Mouse (Mus musculus): ENCODE measurements around the gene Slbp.
A peak's percentile ranks its signal among the peaks of the same experiment; 100 is the strongest.

Gene Slbp

GRCm38 (mm10) chr5:33629301-33629987, 22.9 kb downstream of the Slbp start, which contains the start of the genes Fam53a and Gm9903:
Gene Fam53a, minus strand, starts transcription at chr5:33629635.
Gene Gm9903, plus strand, starts transcription at chr5:33629925.
- DNase-seq (ENCODE audit: low spot score): peak; percentile 97

DNA sequence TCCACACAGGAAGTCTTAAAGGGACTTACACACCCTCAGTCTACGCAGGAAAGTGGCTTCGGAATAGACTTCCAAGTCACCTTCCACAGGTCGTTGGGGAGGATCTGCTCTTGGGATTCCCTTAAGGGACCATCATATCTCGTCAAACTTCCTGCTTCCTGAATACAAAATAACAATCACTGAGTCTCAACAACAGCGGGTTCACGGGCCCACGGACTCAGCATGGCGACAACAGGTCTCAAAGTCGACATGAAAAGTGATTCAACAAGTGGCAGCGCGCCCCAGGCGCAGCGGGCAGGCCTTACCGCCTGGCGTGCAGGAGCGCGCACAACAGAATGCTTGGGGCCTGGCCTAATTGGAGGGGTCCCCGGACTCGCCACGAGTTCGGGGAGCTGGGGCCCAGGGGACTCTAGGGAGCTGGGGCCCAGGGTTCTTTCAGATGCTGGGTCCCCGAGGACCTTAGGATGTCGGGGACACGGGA, 23.5 kb downstream of the Slbp start:
- DNase-seq (ENCODE audit: low spot score): peak; percentile 68

DNA sequence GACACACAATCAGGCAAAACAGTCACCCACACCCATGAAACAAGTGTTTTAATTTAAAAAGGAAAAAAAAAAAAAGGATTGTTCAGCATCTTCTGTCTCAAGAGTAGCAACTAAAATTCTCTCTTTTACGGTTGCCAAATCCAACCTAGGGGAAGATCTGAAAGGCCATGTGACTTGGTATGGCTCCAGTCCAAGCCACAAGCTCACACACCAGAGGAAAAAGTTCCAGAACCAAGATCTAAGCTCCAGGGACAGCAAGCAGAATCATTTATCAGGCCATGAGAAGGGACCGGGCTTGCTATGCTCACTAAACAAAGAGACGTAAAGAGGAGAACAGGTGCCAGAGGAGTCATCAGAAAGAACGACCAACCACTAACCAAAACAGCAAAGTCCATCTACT, 24.4 kb downstream of the Slbp start:
- peak; percentile 9 for DNase-seq (ENCODE audit: low spot score)

DNA sequence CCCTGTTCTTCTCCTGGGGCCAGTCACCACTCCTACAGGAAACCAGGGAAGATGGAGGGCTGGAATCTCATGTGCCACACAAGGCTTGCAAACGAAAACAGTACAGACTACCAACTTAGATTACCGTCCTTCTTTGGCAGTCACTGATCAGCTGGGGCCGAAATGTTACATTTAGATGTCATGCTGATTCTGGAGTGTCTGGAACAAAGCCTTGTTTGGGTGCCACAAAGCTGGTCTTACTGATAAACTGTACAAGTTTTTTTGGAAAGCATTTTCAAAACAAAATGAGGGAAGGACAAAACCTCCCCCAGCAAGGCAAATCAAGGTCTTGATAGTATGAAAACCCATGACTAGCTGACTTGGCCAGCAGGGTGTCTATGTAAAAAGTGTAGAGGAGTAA, 28.6 kb downstream of the Slbp start:
- DNase-seq (ENCODE audit: low spot score): no peak

DNA sequence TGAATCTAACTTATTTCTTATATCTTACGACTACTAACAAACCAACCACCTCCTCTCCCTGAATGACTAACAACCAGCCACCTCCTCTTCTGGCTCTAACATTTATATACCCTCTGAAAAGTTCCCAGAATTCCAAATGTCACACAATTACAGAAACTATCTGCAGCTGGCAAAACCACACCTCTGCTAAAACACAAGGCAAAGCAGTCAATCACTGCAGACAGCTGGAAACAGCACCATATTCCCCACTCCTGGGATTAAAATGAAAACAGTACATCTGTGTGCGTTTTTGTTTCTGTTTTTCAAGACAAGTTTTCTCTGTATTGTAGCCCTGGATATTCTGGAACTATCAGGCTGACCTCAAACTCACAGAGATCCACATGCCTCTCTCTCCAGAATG, 29.7 kb downstream of the Slbp start:
- no peak for DNase-seq (ENCODE audit: low spot score)

- no peak for DNase-seq (ENCODE audit: low spot score)
Measured at GRCm38 (mm10) chr5:33614391-33614790, 38.0 kb downstream of the Slbp start.

DNA sequence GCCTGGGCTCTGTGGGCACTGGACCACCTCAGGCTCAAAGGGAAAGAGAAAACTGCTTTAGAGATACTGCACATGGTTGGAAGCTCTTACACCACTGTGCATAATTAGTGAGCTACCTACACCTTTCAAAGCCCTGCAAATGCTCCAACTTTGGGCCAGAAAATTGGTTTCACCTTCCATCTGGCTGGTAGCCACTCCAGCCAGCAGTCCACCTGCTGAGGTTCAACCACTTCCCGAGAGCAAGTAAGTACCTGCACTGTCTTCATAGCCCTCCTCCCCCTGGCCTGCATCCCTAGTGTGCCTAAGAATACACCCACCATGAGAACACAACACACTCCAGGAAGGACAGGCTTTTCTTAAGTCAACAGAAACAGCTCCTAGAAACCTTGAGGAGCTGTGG, 40.6 kb downstream of the Slbp start:
- no peak for DNase-seq (ENCODE audit: low spot score)

GRCm38 (mm10) chr5:33609226-33609625, 43.1 kb downstream of the Slbp start:
- no peak for DNase-seq (ENCODE audit: low spot score)

DNA sequence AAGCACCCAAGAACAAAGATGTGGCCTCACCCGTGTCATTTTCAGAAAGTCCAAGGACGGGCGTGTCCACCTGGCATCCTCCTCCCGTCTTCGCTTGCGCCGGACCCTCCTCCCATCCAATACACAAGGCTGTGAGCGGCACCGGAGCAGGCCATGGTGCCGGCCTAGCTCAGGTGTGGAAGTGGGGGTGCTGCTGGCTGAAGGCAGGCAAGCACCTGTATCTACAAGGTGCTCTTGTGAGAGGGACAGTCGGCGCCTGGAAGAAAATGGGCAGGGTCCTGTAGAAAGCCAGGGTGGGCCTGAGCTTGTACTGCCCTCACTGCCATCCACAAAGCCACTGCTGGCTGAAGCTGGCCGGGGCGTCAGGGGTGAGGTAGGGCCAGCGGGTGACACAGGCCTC, 44.9 kb downstream of the Slbp start:
- no peak for DNase-seq (ENCODE audit: low spot score)

DNA sequence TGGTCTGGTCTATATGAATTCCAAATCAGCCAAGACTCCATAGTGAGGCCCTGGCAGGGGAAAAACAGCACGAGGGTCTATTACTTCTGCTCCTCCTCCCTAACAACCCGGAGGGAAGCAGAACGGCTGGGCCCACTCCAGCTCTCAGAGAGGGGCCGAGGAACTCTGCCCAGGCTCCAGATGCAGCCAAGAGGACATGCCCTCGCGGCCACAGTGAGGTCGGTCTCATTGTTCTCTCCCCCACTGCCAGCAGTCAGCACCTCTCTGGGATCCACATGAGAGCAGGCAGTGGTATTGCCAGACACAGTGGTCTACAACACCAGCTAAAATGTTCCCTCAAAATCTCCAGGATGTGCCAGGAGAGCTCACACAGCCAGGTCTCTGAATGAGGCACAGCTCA, 45.7 kb downstream of the Slbp start:
- DNase-seq (ENCODE audit: low spot score): no peak

- no peak for DNase-seq (ENCODE audit: low spot score)
Measured at GRCm38 (mm10) chr5:33605314-33605713, 47.1 kb downstream of the Slbp start.

DNA sequence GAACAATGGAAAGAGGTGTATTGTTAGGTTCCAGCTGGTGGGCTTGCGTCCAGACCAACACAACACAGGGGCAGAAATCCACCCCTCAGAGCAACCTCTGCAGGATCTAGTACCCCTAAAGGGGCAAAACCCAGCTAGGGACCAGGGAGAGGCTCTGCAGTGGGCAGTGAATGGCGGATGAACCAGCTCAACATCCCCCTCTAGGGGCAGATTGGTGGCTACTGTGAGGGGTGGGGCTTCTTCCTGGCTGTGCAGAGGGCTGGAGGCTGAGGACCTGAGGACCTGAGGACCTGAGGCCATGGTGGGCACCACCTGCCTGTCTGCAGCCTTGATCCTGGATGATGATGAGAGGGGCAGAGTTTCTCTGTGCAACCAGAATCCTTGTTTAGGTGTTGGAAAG, 58.8 kb downstream of the Slbp start:
- peak; percentile 44 for DNase-seq (ENCODE audit: low spot score)

- DNase-seq (ENCODE audit: low spot score): peak; percentile 84
Measured at GRCm38 (mm10) chr5:33589221-33589888, 63.0 kb downstream of the Slbp start.

GRCm38 (mm10) chr5:33588066-33588465, 64.3 kb downstream of the Slbp start:
- DNase-seq (ENCODE audit: low spot score): no peak

DNA sequence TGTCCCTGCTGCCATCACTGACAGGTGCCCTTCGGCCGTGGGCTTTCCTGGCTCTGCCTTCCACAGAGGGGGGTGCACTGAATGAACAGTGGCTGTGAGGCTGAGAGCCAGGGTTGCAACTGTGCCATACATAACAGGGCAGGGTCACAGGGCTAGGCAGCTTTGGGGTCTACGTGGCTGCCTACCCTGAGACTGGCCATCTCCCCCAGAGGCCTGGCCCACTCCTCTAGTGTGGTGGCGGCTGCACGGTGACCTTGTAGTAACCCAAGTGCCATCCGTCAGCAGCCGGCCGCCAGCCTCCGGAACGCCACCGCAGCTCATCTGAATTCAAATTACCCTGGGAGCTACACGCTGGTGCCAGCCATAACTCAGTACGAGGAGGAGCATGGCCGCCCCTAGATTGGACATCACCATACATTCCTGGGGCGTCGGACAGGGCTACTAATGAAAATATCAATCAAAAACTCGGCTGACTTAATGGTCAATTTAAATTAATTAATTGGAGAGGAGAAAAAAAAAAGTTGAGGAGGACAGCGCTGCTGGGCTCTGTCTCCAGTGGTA, 64.8 kb downstream of the Slbp start:
- no peak for DNase-seq (ENCODE audit: low spot score)
